Mouse (Mus musculus) embryonic facial prominence, embryonic 11.5 days (tissue): ENCODE results near the gene Bmp4. TPM values are rescaled to one million over a fixed set of nuclear protein-coding genes. Genes with fewer than 3 reads are reported as not detected.

Experiments used
- ATAC-seq: fragments of 200-750 bp; cut with Nextera tagmentation; replicated peaks from 2 replicates; pipeline ENCODE4 v1.8.0; 2017; ENCODE audit warnings: low read depth; ENCODE audit not compliant: insufficient number of reproducible peaks, low FRiP score, low TSS enrichment
- DNase-seq: peaks from one replicate; pipeline ENCODE4 v3.0.0-alpha.2; 2015; ENCODE audit warnings: low spot score
- H3K27ac ChIP-seq: fragments of 300-500 bp; sonication (generic); replicated peaks from 2 replicates; pipeline ENCODE4 v1.5.1; 2014; ENCODE audit warnings: mild to moderate bottlenecking, low read depth, low read length, control low read depth
- H3K27me3 ChIP-seq: fragments of 300-500 bp; sonication (generic); 2 replicates; pipeline ENCODE4 v1.6.1; 2014; ENCODE audit warnings: mild to moderate bottlenecking, low read length, moderate library complexity, mixed read lengths; ENCODE audit not compliant: control insufficient read depth, insufficient read depth
- H3K36me3 ChIP-seq: fragments of 300-500 bp; sonication (generic); replicated peaks from 2 replicates; pipeline ENCODE4 v1.6.1; 2014; ENCODE audit warnings: low read depth, mild to moderate bottlenecking, low read length, moderate library complexity, mixed read lengths; ENCODE audit not compliant: control insufficient read depth, insufficient read depth
- H3K4me1 ChIP-seq: fragments of 300-500 bp; sonication (generic); 2 replicates; pipeline ENCODE4 v1.6.1; 2014; ENCODE audit warnings: low read length, mixed read lengths; ENCODE audit not compliant: control insufficient read depth, insufficient read depth
- H3K4me2 ChIP-seq: fragments of 300-500 bp; sonication (generic); 2 replicates; pipeline ENCODE4 v1.6.1; 2014; ENCODE audit warnings: low read depth, mild to moderate bottlenecking, control low read depth, low read length, moderate library complexity
- H3K4me3 ChIP-seq: fragments of 300-500 bp; sonication (generic); 2 replicates; pipeline ENCODE4 v1.5.1; 2014; ENCODE audit warnings: low read depth, low read length, control low read depth
- H3K9ac ChIP-seq: fragments of 300-500 bp; sonication (generic); replicated peaks from 2 replicates; pipeline ENCODE4 v1.6.1; 2014; ENCODE audit warnings: mild to moderate bottlenecking, control low read depth, low read length
- H3K9me3 ChIP-seq: fragments of 300-500 bp; sonication (generic); replicated peaks from 2 replicates; pipeline ENCODE4 v1.6.1; 2016; ENCODE audit warnings: mild to moderate bottlenecking, low read length, inconsistent platforms, mixed read lengths; ENCODE audit not compliant: control insufficient read depth
- WGBS: fragments of 180-500 bp; shearing (Covaris S2); extraction: QIAGEN DNeasy Blood & Tissue Kit; methylation state at CpG from one replicate; pipeline ENCODE4 v1.1.7; 2014; 5-methylcytosine and 5-hydroxymethylcytosine counted together
- polyA plus RNA-seq: library from polyadenylated mRNA; unstranded; fragments of >200 nt; fragmentation: Nextera tagmentation; extraction: Ambion mirVana; gene quantifications from 2 replicates; pipeline ENCODE4 v1.2.1, GENCODE M21; 2014

The Bmp4 gene
- polyA plus RNA-seq, 1 experiment from 2014 or later: 19.5 TPM

DNA sequence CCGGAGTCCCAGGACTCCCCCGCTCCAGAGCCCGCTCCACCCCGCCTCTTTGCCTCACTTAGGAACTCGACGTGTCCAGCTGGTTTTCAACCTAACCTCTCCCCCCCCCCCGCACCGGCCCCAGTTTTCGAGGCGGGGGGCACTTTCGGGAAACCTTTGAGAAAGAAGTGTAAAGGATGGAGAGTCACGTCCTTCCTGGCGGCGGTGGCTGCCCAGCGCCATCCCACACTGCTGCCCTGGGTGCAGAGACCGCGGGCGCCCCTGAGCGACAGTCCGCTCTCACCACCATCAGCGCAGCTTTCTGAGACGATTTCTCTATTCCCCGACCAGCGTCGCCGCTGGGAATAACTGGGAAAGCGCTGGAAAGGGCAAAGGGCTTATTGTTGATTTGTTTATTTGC, 1.8 kb downstream of the Bmp4 start:
- Histone ChIP-seq H3K4me3 (peak overlapping the region; percentile 53), H3K9ac (peak overlapping the region; percentile 62), H3K27ac (peak overlapping the region; percentile 84; the same call in 1 of the 2 replicates), H3K4me2 (peak overlapping the region; percentile 84), H3K27me3 (peaks cover 11% of the 10 kb centered on the region), H3K4me1 (no peaks in the 10 kb centered on the region), H3K36me3 (no peaks in the 10 kb centered on the region), H3K9me3 (no peaks in the 10 kb centered on the region)
- no peak for ATAC-seq
- 0% methylated on average over 27 of the region's 27 CpGs for WGBS
- DNase-seq: peak; percentile 66

- DNase-seq (peak; percentile 64), ATAC-seq (0 out of 2 replicates have a peak, but pooled peaks have one; percentile 4)
- peak overlapping the region; percentile 84 for H3K4me2 ChIP-seq
- H3K9me3 ChIP-seq: no peaks in the 10 kb centered on the region
- no peaks in the 10 kb centered on the region for H3K36me3 ChIP-seq
- H3K4me3 ChIP-seq: peak overlapping the region; percentile 53
- under 1% methylated on average over 41 of the region's 41 CpGs for WGBS
- H3K27me3 ChIP-seq: peaks cover 11% of the 10 kb centered on the region
- H3K27ac ChIP-seq: peak overlapping the region; percentile 84
- peak overlapping the region; percentile 62 for H3K9ac ChIP-seq
- no peaks in the 10 kb centered on the region for H3K4me1 ChIP-seq
These were observed 2.5 kb downstream of the Bmp4 start for GRCm38 (mm10) chr14:46387821-46388481.

DNA sequence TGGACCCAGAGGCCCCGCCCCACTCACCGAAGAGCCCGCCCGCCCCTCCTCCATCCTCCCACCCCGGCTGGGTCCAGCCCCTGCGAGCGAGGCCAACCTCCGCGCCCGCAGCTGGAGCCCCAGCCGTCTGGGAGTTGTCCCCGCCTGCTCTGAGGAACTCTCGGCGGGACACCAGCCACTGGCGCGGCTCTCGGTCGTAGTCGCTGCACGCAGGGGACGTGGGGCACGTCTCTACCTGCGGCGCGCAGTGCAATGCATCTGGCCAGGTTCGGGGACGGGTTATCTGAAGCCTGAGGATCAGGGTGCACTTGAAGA, 3.2 kb downstream of the Bmp4 start:
- no peaks in the 10 kb centered on the region for H3K4me1 ChIP-seq

DNA sequence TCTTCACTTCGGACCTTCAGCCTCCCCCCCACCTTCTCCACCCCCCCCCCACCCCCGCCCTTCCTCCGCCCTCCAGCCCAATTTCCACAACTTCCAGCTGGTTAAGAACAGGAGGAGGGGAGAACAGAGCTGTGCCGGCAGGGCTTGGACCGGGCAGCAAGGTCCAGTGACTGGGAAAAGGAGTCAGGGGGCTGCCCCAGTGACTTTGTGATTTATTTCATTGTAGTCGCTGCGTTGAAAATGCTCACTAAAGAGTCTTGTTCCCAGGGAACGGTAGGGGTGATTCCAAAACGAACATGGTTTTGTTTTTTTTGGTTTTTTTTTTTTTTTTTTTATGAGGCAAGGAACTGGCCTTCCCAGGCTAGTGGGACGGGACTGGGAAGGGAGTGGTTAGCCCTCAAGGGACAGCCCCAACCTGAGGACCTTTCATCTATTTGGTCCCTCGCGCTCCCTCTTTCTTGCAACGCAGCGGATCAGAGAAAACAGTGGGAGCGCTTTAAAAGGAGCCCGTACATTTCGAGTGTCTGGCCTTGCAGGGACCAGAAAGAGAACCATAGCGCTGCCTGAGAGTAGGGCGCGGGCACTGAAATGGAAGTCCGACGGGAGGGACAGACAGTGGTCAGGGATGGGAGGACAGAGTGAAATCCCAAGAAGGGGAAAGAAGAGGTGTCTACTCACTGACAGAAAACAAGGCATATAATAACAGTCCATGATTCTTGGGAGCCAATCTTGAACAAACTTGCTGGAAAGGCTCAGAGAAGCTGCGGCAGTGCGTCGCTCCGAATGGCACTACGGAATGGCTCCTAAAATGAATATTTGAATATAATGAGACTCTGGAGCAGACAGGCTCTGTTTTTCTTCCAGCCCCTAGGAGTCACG, 3.8 kb downstream of the Bmp4 start:
- peak overlapping the region; percentile 84 for H3K4me2 ChIP-seq
- H3K27me3 ChIP-seq: peaks cover 11% of the 10 kb centered on the region
- under 1% methylated on average over 28 of the region's 28 CpGs for WGBS
- H3K27ac ChIP-seq: peak overlapping the region; percentile 65
- H3K9ac ChIP-seq: peak overlapping the region; percentile 62
- H3K4me1 ChIP-seq: no peaks in the 10 kb centered on the region
- DNase-seq (peak; percentile 34), ATAC-seq (no peak)
- peak overlapping the region; percentile 53 for H3K4me3 ChIP-seq
- no peaks in the 10 kb centered on the region for H3K9me3 ChIP-seq
- H3K36me3 ChIP-seq: no peaks in the 10 kb centered on the region

More for the DNA sequence above, 3.2 kb downstream of the Bmp4 start:
- H3K27ac ChIP-seq: peak overlapping the region; percentile 84
- H3K9ac ChIP-seq: peak overlapping the region; percentile 62
- H3K36me3 ChIP-seq: no peaks in the 10 kb centered on the region
- WGBS: 1% methylated on average over 27 of the region's 27 CpGs
- no peaks in the 10 kb centered on the region for H3K9me3 ChIP-seq
- ATAC-seq (peak; percentile 78), DNase-seq (peak; percentile 92)
- H3K27me3 ChIP-seq: peaks cover 11% of the 10 kb centered on the region
- H3K4me2 ChIP-seq: peak overlapping the region; percentile 84
- H3K4me3 ChIP-seq: peak overlapping the region; percentile 53

DNA sequence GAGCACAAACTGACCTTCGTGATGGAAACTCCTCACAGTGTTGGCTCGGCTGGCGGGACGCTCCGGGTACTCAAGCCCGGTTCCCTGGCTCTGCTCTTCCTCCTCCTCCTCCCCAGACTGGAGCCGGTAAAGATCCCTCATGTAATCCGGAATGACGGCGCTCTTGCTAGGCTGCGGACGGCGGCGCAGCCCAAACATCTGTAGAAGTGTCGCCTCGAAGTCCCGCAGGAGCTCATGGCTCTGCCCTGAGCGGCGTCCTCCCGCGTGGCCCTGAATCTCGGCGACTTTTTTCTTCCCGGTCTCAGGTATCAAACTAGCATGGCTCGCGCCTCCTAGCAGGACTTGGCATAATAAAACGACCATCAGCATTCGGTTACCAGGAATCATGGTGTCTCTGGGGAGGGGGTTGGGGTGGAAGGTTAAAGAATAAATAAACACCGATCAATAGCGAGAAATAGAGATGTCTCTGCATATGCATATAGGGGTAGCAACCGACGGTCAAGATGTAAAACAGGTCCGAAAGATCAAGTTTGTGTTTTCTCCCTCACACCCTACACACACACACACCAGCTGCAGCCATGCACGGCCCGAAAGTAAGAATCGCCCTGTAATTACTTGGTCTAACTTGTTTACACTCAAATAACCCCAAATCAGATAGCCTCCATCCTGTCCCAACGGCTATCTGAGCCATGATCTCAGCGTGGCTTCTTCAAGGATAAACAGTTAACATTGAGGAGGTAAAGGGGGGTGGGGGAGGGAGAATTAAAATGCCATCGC, 4.6 kb downstream of the Bmp4 start:
- ATAC-seq: peak; percentile 10; the same call in 1 of the 2 replicates
- under 1% methylated on average over 39 of the region's 39 CpGs for WGBS
- Histone ChIP-seq H3K27ac (peak overlapping the region; percentile 68), H3K9me3 (no peaks in the 10 kb centered on the region), H3K4me1 (no peaks in the 10 kb centered on the region), H3K36me3 (no peaks in the 10 kb centered on the region), H3K27me3 (peaks cover 11% of the 10 kb centered on the region), H3K9ac (peak overlapping the region; percentile 61), H3K4me3 (peak overlapping the region; percentile 53), H3K4me2 (peak overlapping the region; percentile 84)
- DNase-seq: peak; percentile 71

GRCm38 (mm10) chr14:46384946-46385691, 5.3 kb downstream of the Bmp4 start:
- H3K36me3 ChIP-seq: no peaks in the 10 kb centered on the region
- H3K4me3 ChIP-seq: peak overlapping the region; percentile 53
- peak overlapping the region; percentile 84 for H3K4me2 ChIP-seq
- DNase-seq: peak; percentile 75
- peak overlapping the region; percentile 61 for H3K9ac ChIP-seq
- 3% methylated on average over 14 of the region's 14 CpGs for WGBS
- no peaks in the 10 kb centered on the region for H3K9me3 ChIP-seq
- H3K4me1 ChIP-seq: no peaks in the 10 kb centered on the region; the same call in 1 of the 2 replicates
- peaks cover 11% of the 10 kb centered on the region for H3K27me3 ChIP-seq
- ATAC-seq: peak; percentile 1; the same call in 1 of the 2 replicates
- H3K27ac ChIP-seq: peak overlapping the region; percentile 68

- 37% methylated on average over 6 of the region's 6 CpGs for WGBS
- no peaks in the 10 kb centered on the region for H3K36me3 ChIP-seq
- H3K4me1 ChIP-seq: no peaks in the 10 kb centered on the region; the same call in none of the 2 replicates
- H3K9ac ChIP-seq: no peak overlapping the region
- H3K27me3 ChIP-seq: no peaks in the 10 kb centered on the region
- no peak overlapping the region for H3K27ac ChIP-seq
- H3K4me2 ChIP-seq: no peak overlapping the region
- no peak overlapping the region for H3K4me3 ChIP-seq
- ATAC-seq (no peak), DNase-seq (no peak)
- H3K9me3 ChIP-seq: no peaks in the 10 kb centered on the region
These were observed 9.0 kb downstream of the Bmp4 start for GRCm38 (mm10) chr14:46381457-46381856.
